Mouse (Mus musculus) bone marrow, adult 2 months (tissue): ENCODE results near the gene Tnfsf15.

ENCODE experiments used
- CTCF ChIP-seq: fragments of 200-500 bp; IDR thresholded peaks from 2 replicates; pipeline ENCODE4 v1.5.1; 2011; ENCODE audit warnings: low read length, control low read depth; ENCODE audit not compliant: control insufficient read depth, insufficient read depth
- POLR2A ChIP-seq: fragments of 200-500 bp; IDR thresholded peaks from 2 replicates; pipeline ENCODE4 v1.6.1; 2011; ENCODE audit warnings: low read depth, mild to moderate bottlenecking, control low read depth, low read length, borderline replicate concordance; ENCODE audit not compliant: control insufficient read depth

GRCm38 (mm10) chr4:63699749-63700148 lies 45.2 kb downstream of the Tnfsf15 start:
- TF ChIP-seq CTCF (no peak), POLR2A (no peak)
